Mouse (Mus musculus): ENCODE results near the gene Ensa.
A peak's percentile ranks its signal among the peaks of the same experiment; 100 is the strongest.
"Not testable (repeated sequence)": the region's sequence is repeated elsewhere in the genome, so short reads cannot be mapped to it uniquely, and the experiment has no call there.

Gene Ensa

DNA sequence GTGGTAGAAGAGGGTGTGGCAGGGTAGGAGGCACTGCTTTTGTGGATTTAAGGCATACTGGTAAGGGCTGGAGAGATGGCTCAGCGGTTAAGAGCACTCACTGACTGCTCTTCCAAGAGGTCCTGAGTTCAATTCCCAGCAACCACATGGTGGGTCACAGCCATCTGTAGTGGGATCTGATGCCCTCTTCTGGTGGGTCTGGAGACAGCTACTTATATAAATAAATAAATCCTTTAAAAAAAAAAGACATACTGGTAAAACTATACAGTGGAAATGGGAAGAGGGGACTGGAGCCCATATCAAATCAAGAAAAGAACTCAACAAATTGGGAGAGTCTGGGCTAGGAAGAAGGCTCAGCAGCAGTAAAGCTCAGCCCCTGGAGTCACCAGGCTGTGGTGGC is 14.9 kb downstream of the Ensa start:
- ATAC-seq (ENCODE audit: insufficient number of reproducible peaks, low FRiP score, low TSS enrichment), result no peak

DNA sequence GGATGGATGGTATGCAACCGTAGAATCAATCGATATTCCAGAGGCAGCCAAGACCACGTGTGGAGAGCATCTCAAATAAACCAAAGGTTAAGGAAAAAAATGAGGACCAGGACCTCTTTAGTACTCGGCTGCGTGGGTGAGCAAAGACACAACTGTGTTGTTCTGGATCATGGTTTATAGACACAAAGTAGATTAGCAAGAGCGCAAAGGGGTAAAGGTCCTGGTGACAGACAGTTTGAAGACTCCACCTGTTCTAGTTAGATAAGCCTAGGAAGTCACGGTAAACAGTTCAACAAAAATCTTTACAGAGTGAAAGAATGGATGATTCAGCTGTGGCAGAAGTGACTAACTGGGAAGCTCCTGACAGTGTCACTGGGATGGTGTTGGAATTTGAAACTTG is 18.3 kb downstream of the Ensa start:
- ATAC-seq (ENCODE audit: insufficient number of reproducible peaks, low FRiP score, low TSS enrichment), result no peak

DNA sequence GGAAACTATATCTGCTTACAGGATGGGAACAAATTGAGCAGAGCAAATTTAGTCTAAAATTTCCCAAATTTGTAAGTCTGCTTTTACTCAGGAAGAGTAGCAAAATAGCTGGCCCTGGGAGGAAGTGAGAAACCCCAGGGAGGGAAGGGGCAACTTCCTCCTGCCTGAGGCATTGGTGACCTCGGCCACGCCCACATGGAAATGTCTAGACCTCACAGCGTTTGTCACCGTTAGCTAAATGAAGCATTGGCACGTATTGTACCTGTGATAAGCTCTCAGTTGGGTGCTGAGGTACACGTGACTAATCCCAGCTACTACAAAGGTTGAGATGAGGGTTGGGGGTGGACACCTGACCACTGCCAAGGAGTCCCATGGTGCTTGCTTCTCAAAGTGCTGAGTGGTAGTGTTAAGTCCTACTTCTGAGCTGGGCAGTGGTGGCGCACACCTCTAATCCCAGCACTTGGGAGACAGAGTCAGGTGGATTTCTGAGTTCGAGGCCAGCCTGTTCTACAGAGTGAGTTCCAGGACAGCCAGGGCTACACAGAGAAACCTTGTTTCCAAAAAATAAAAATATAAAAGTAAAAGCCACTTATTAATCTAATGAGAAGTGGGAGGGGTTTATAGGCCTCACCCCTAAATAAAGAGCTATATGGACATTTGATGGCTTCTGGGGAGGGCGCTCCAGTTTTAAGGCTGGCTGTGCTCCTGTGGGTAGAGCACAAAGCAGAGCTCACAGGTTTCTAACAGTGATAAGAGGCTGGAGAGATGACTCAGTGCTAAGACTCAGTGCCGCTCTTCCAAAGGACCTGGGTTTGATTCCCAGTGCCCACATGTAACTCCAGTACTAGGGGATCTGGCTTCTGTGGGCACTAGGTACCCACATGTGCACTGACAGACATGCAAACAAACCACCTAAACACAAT is 20.8 kb downstream of the Ensa start:
- no peak for ATAC-seq (ENCODE audit: insufficient number of reproducible peaks, low FRiP score, low TSS enrichment)

DNA sequence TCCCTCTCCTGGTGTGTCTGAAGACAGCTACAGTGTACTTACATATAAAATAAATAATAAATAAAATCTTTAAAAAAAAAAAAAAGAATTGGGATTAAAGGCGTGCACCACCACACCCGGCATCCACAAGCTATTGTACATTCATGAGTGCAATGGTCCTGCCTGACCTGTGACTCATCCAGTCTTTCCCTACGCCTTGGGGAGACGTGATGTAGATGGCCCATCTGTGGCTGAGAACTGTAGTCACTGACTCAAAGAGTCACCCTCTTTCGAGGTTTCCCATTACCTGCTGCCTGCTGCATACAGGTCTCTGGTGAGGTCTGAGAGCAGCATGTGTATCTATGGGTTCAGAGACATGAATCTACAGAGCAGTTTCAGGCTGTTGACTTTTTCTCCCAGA is 23.2 kb downstream of the Ensa start:
- ATAC-seq (ENCODE audit: insufficient number of reproducible peaks, low FRiP score, low TSS enrichment), result no peak

DNA sequence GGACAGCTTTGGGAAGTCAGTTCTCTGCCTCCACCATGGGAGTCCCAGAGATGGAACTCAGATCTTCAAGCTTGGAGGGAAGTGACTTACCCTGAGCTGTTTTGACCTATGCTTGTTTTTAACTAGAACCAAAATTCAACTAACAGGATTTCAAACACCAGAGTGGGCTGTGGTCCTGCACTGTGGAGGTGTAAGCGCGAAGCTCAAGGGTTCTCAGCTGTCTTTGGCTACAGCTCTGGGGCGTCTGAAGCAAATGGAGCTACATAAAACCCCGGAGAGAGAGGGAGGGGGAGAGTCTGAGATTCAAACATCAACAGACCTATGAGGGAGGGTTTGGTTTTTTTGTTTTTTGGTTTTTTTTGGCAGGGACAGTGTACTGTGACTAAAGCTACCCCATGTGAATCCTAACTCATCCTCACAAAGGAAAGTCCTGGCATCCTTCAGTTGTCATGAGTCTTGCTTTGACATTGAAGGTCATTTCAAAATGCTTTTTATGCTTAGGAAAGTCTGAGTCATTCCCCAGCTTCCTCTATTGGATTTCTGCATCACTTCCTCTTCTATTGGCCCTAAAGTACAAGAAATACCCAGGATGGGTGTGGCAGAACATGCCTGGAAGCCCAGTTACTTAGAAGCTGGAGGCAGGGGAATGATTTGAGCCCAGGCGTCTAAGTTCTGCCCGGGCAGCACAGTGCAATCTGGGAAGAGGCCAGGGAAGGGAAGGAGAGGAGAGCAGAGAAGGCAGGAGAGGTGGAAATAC is 25.7 kb downstream of the Ensa start:
- ATAC-seq (ENCODE audit: insufficient number of reproducible peaks, low FRiP score, low TSS enrichment), result no peak

DNA sequence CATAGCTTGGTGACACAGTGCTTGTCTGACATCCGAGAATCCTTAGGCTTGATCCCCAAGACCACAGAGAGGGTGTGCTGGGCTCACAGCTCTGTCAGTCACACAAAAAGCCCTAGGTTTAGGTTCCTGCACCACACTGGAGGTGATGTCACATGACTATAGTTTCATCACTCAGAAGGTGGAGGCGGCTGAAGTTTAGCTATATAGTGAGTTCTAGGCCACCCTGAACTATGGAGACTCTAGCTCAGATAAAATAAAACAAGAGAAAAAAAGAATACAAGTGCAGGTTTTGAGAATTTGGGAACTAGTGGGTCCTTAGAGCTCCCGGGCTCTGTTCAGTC is 26.2 kb downstream of the Ensa start:
- ATAC-seq (ENCODE audit: insufficient number of reproducible peaks, low FRiP score, low TSS enrichment), result no peak

DNA sequence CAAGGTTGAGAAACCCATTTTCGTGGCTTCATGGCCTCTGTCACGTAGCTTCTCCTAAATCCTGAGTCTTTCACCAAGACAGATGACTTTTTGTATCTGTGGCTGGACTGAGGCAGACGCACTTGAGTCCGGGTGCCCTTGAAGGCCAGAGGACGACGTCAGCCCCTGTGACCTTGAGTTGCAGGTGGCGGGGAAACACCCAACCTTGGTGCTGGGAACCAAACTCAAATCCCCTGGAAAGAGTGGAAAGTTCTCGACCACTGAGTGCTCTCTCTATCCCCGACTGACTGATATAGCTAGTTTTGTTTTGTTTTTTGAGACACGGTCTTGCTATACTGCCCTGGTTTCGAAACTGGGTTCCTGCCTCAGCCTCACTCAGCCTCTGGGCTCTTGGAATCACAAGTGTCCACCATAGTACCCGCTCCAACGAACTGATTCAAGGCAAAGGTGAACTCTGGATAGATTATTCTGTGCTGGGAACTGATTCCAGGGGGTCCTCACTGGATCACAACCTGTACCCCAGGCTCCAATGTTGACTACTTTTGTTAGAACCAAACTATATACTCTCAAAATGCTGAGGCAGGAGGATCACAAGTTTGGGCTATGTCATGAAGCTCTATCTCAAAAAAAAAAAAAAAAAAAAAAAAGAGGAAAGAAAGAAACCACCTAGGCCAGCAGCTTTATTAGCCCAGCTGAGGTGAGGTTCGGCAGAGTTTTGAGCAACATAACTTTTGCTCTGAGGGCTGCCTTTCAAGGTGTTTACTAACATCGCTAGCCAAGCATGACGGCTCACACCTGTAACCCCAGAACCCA is 26.8 kb downstream of the Ensa start:
- ATAC-seq (ENCODE audit: insufficient number of reproducible peaks, low FRiP score, low TSS enrichment), result no peak

DNA sequence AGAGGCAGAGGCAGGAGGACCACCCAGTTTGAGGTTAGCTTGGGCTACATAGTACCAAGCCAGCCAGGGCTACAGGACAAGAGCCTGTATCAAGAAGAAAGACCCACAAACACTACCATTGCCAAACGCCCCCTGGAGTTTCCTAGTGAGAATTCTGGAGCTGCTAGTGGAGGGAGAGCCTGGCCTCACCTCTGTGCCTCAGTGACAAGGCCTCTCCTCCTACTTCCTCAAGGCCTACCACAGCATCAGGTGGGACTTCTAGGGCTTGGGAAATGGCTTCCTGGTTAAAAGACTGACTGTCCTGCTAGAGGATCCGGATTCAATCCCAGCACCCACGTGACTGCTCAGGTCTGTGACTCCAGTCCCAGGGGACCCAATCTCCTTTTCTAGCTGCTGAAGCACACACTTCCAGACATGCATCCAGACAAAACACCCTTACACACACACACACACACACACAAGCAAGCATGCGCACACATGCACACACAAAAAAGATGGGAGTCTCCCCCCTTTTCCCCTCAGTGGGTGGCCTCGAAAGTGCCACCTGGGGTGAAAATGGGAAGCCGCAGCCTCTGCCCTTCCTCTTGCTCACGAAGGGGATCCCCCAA is 27.5 kb downstream of the Ensa start:
- ATAC-seq (ENCODE audit: insufficient number of reproducible peaks, low FRiP score, low TSS enrichment), result no peak

DNA sequence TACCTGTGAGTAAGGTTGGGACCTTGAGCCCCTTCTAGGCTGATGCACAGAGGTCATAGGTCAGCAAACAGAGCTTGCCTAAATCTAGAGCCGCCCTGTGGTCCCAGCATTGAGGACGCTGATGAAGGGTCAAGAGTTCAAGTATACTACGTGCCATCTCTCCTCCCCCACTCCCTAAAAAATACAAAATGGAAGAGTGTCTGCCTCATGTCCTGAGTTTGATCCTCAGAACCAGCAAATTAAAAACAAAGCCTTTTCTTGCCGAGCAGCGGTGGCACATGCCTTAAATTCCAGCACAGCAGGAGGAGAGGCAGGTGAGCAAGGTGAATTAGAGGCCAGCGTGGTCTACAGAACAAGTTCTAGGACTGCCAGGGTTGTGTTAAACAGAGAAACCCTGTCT is 28.1 kb downstream of the Ensa start:
- ATAC-seq (ENCODE audit: insufficient number of reproducible peaks, low FRiP score, low TSS enrichment), result no peak

DNA sequence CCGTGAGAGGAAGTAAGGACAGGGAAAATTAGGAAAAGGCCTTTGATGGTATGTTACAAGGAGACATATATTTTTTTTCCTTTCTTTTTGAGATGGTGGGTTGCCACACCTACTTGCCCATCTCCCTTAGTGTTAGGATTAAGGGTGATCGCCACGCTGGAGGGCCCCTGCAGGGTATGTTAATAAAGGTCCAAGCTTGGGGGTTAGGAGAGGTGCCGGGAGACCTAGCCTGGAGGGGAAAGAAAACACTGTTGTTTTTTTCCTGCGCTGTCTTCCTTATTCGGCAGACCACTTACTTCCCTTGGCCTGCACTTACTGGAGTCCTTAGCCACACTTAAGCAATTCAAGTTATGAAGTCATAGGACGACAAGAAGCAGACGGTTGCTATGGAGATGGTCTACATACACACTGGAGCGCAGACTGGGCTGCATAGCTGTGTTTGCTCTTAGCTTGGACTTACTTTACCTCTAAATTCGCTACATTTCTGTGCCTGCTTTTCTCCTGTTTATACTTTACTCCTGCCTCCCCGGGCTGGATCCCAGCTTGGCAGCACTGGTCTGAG is 28.8 kb downstream of the Ensa start:
- no peak for ATAC-seq (ENCODE audit: insufficient number of reproducible peaks, low FRiP score, low TSS enrichment)

DNA sequence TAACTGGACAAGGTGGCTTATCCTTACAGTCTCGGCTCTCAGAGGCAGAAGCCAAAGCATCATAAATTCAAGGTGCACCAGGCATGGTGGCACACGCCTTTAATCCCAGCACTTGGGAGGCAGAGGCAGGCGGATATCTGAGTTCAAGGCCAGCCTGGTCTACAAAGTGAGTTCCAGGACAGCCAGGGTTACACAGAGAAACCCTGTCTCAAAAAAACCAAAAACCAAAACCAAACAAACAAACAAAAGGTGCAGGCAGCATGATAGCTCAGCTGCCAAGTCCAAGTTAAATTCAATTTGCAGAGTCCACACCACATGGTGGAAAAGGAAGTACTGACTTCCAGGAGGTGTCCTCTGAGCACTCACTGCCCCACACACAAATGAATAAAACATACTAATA is 29.6 kb downstream of the Ensa start:
- ATAC-seq (ENCODE audit: insufficient number of reproducible peaks, low FRiP score, low TSS enrichment), result not testable (repeated sequence)

DNA sequence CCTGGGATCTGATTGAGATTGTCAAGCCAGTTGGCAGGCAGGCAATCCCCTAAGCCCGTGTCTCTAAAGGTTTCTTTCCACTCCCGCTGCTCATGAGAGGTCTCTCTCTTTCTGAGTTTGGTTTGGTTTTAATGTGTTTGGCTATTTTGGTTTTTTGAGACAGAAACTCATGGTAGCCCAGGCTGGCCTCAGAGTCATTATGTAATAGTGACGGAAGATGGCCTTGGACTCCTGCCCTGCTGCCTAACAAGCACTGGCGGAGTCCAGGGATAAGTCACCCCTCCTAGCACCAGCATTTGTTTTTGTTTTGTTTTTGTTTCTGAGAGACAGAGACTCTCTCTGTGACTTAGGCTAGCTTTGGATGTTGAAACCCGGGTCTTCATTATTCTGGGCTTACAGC is 30.6 kb downstream of the Ensa start:
- no peak for ATAC-seq (ENCODE audit: insufficient number of reproducible peaks, low FRiP score, low TSS enrichment)

DNA sequence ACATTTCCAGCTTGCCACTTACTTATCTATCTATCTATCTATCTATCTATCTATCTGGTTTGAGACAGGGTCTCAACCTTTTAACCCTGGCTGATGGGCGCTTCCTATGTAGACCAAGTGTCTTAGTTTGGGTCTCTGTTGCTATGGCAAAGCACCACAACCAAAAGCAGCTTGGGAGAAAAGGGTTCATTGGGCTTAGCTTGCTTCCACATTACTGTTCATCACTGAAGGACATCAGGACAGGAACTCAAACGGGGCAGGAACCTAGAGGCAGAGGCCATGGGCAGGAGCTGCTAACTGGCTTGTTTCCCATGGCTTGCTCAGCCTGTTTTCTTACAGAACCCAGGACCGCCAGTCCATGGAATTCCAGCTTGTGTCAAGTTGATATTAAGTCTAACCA is 32.3 kb downstream of the Ensa start:
- no peak for ATAC-seq (ENCODE audit: insufficient number of reproducible peaks, low FRiP score, low TSS enrichment)

DNA sequence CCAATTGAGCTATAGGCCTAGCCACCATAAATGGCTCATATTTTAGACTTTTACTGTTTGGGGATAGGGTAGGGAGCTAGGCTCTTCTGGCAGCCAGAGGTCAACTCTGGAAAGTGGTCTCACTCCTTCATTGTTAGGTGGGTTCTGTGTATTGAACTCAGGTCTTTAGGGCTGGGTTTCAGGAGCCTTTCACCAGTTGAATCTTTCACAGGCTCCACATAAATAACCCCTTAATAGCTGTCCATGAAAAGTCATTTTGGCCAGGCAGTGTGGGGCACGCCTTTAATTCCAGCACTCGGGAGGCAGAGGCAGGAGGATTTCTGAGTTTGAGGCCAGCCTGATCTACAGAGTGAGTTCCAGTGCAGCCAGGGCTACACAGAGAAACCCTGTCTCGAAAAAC is 32.9 kb downstream of the Ensa start:
- ATAC-seq (ENCODE audit: insufficient number of reproducible peaks, low FRiP score, low TSS enrichment), result no peak

DNA sequence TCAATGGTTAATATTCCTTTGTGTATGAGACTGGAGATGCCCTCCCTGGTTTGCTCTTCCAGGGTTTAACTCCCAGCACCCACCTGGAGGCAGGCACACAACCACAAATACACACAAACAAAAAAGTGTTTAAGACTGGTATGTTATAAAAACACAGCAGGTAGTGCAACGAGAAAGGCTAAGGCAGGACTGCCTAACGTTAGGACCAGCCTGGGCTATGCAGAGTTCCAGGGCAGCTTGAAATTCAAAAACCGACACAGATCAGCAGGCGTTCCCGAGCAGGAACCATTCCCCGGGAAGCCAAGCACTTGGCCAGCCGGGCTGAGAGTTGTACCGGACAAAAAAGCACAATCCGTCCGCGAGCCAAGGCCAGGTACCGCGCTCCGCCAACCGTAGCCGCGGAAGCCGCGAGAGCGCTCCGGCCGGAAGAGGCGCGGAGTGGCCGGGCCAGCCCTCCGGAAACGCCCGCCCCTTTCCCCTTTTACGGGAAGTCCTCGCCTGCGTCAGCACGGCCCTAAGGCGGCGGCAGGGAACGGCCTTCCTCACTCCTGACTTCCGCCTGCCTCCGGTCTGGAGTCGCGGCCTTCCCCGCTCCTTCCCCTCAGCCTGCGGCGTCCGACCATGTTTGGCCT is 33.6 kb downstream of the Ensa start, which contains the start of gene Mcl1:
Mcl1 (plus strand) TSS at position 553 of the 632 bp plus-strand sequence.
- peak; percentile 95 for ATAC-seq (ENCODE audit: insufficient number of reproducible peaks, low FRiP score, low TSS enrichment)

DNA sequence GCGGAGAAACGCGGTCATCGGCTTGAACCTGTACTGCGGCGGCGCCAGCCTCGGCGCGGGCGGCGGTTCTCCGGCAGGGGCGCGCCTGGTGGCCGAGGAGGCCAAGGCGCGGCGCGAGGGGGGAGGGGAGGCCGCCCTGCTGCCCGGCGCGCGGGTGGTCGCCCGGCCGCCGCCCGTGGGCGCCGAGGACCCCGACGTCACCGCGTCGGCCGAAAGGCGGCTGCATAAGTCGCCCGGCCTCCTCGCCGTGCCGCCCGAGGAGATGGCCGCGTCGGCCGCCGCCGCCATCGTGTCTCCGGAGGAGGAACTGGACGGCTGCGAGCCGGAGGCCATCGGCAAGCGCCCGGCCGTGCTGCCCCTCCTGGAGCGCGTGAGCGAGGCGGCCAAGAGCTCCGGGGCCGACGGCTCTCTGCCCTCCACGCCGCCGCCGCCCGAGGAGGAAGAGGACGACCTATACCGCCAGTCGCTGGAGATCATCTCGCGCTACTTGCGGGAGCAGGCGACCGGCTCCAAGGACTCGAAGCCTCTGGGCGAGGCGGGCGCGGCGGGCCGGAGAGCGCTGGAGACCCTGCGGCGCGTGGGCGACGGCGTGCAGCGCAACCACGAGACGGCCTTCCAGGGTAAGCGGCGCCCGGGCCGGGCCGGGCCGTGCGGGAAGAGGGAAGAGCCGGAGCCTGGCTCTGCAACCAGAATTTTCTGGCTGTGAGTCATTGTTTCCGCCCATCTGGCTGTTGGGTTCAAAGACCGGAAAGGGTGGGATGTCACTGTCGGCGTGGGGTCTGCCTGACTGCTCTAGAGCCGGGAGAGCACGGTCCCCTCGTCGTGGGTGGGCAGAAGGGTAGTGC is 34.3 kb downstream of the Ensa start:
- peak; percentile 40 for ATAC-seq (ENCODE audit: insufficient number of reproducible peaks, low FRiP score, low TSS enrichment)

DNA sequence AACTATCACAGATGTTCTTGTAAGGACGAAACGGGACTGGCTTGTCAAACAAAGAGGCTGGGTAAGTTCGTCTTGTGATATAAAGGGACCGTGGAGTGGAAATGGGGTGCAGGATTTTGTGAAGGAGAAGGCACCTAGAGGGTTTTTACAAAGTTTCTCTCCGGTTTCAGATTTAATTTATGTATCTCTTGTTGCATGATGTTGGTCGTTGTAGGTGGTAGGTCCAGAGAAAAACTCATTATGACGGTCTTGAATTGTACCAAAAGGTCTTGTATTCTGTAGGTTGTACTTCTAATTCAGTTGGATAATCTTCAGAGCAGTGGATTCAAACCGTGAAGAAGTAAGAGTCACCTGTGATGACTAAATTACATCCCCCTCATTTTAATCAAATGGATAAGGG is 35.2 kb downstream of the Ensa start:
- no peak for ATAC-seq (ENCODE audit: insufficient number of reproducible peaks, low FRiP score, low TSS enrichment)

DNA sequence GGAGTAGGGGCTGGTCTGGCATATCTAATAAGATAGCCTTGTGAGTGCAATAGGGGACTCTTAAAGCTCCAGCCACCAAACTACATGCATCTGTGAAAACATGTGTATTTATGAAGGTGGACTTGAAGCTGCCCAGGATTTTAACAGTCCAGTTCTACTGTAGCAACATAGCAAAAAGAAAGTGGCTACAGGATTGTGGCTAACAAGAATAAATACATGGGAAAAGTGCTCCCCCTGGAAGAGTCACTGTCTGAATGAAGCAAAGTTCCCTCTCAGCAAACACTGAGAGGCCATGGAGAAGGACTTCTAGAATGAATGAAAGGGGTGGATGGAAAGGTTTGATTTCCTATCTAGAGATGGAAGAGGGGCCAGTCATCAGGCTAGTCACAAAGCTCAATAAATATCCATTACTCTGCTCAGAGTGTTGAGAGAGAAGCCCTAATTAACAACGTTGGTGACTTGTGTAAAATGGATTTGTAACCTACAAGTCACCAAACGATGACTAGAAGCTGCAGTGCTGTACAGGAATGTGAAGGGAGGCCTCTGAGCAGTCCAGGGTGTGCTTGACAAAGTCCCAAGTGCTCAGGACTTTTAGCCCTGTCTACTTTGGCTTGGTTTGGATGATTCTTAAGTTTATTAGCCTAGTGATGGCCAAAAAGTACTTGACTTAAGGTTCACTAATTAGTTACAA is 36.1 kb downstream of the Ensa start:
- ATAC-seq (ENCODE audit: insufficient number of reproducible peaks, low FRiP score, low TSS enrichment), result no peak
